Comparison of ENCODE assay signal across 29 mouse cellular contexts in the genomic region with DNA sequence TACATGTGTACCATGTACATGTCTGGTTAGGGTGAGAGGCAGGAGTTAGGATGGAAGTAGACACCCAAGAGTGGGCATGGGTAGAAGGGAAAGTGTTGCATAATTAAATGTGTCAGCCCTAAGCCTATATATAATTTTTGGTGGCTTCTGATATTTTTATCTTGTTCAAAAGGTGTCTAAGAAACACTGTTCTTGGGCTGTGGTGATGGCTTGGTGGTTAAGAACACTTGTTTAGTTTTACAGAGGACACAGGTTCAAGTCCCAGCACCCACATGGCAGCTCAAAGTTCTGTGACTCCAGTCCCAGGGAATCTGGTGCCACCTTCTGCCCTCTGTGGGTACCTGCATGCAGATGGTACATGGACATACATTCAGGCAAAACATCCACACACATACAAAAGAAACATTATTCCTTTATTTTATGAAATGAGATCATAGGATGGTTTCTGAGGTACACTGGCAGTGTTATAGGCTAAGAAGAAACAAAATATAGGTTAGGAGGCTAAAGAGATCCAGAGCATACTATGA. TPM values are rescaled to one million over a fixed set of nuclear protein-coding genes. Genes with fewer than 3 reads are reported as not detected.
A peak's percentile ranks its signal among the peaks of the same experiment; 100 is the strongest.
DNase-seq lines count a peak whose midpoint lies in the region; ATAC-seq and TF ChIP-seq lines count a peak whose summit lies in the region.
"Had no signal": no experiment of that assay in that cellular context is flagged by ENCODE, and none has a peak within 500 bp of the region (broad histone marks: within the 10 kb centered on the region; RNA-seq: fewer than 3 reads in every experiment).

No protein-coding gene starts in this region.

- TF ChIP-seq EP300 in liver, embryonic 14.5 days (IDR thresholded peaks at IDR 0.05; ENCODE audit: low read depth) = no peak
- TF ChIP-seq EP300 in CH12.LX (IDR thresholded peaks at IDR 0.05; ENCODE audit: low read length) = no peak

- H3K79me2 ChIP-seq in CH12.LX (replicated peaks; ENCODE audit: control insufficient read depth, extremely low read depth, insufficient read depth, poor library complexity, severe bottlenecking) = no peaks in the 10 kb centered on the region

- TF ChIP-seq POLR2A in CH12.LX (IDR thresholded peaks at IDR 0.05; ENCODE audit: low read depth, low read length) = no peak

- no peak for TF ChIP-seq RAD21 in CH12.LX (IDR thresholded peaks at IDR 0.05; ENCODE audit: low read depth, low read length)

- H3K36me3 ChIP-seq in liver, embryonic 14.5 days (replicated peaks; ENCODE audit: control insufficient read depth, insufficient read depth, low read depth) = no peaks in the 10 kb centered on the region
- H3K36me3 ChIP-seq in liver, embryonic 12.5 days = no peaks in the 10 kb centered on the region
- no peaks in the 10 kb centered on the region for H3K36me3 ChIP-seq in CH12.LX (replicated peaks in 1 of 2; ENCODE audit: control insufficient read depth in 1 of 2, insufficient read depth in 1 of 2, low read length in 1 of 2)
- H3K36me3 ChIP-seq: forebrain, embryonic 10.5 days; G1E; heart, embryonic 13.5 days; hindbrain, embryonic 12.5 days; hindbrain, embryonic 15.5 days had no signal

- in situ Hi-C loops in CH12.LX (cut with MboI; ENCODE audit: low pct_ligation_motif_present, low pct_unique_long_range_greater_than_20kb, low sequenced_read_pairs) = no loop called here

- H3K4me1 ChIP-seq in liver, embryonic 14.5 days (replicated peaks; ENCODE audit: control insufficient read depth in 2 of 2, insufficient read depth in 2 of 2, low read length in 1 of 2) = 0 out of 4 replicates have a peak, but pooled peaks cover 0 to 2% of the 10 kb centered on the region in 2 experiments
- no peaks in the 10 kb centered on the region for H3K4me1 ChIP-seq in liver, embryonic 12.5 days
- no peaks in the 10 kb centered on the region; a peak in 1 of 4 replicates for H3K4me1 ChIP-seq in CH12.LX (ENCODE audit: control insufficient read depth in 1 of 2, insufficient read depth in 2 of 2)
- H3K4me1 ChIP-seq: forebrain, embryonic 10.5 days; forebrain, embryonic 13.5 days; heart, embryonic 13.5 days; hindbrain, embryonic 12.5 days; hindbrain, embryonic 15.5 days had no signal

- H3K27me3 ChIP-seq in liver, embryonic 14.5 days (ENCODE audit: control insufficient read depth, insufficient read depth, low read length) = no peaks in the 10 kb centered on the region
- H3K27me3 ChIP-seq in liver, embryonic 12.5 days (replicated peaks) = no peaks in the 10 kb centered on the region
- no peaks in the 10 kb centered on the region for H3K27me3 ChIP-seq in CH12.LX (replicated peaks)
- H3K27me3 ChIP-seq: forebrain, embryonic 13.5 days; heart, embryonic 13.5 days; hindbrain, embryonic 12.5 days; hindbrain, embryonic 15.5 days had no signal

- no peak overlapping the region for H3K9ac ChIP-seq in liver, embryonic 14.5 days (replicated peaks)
- no peak overlapping the region for H3K9ac ChIP-seq in liver, embryonic 12.5 days
- no peak overlapping the region for H3K9ac ChIP-seq in CH12.LX (ENCODE audit: insufficient read depth, low read depth)
- H3K9ac ChIP-seq: forebrain, embryonic 13.5 days; heart, embryonic 13.5 days; hindbrain, embryonic 12.5 days; hindbrain, embryonic 15.5 days had no signal

- peak; percentile 33 for TF ChIP-seq CTCF in liver, embryonic 14.5 days (IDR thresholded peaks at IDR 0.05; ENCODE audit: low read depth)
- peak in 1 of 2 experiments; percentile 31; a peak in 1 of 4 replicates for TF ChIP-seq CTCF in CH12.LX (conservative IDR thresholded peaks at IDR 0.05 in 1 of 2, IDR thresholded peaks at IDR 0.05 in 1 of 2; ENCODE audit: low read depth in 2 of 2, low read length in 2 of 2)

- no peak for DNase-seq in liver, embryonic 14.5 days (ENCODE audit: low read depth in 3 of 3, low spot score in 3 of 3)
- DNase-seq in 416B (ENCODE audit: low read depth) (peak; percentile 24), CH12.LX (ENCODE audit: extremely low read depth) (no peak)
- DNase-seq in adrenal gland, postnatal 36 days = no peak
- no peak for DNase-seq in lung, postnatal 25 days (ENCODE audit: low spot score)
- DNase-seq: adrenal gland, adult 2 months; adrenal gland, postnatal 25 days; cerebellum, adult 18-20 months; cerebellum, adult 9-10 months; cerebellum, postnatal 14 days; gastrocnemius, postnatal 10 days; gastrocnemius, postnatal 36 days had no signal

- H3K4me3 ChIP-seq in liver, embryonic 14.5 days (ENCODE audit: insufficient read depth in 1 of 2, low read depth in 2 of 2, low read length in 2 of 2) = no peak overlapping the region
- no peak overlapping the region for H3K4me3 ChIP-seq in liver, embryonic 12.5 days
- H3K4me3 ChIP-seq in CH12.LX (replicated peaks in 1 of 3; ENCODE audit: low read depth in 2 of 3, low read length in 2 of 3, poor library complexity in 1 of 3) = no peak overlapping the region
- H3K4me3 ChIP-seq: forebrain, embryonic 10.5 days; forebrain, embryonic 13.5 days; heart, embryonic 13.5 days; hindbrain, embryonic 12.5 days; hindbrain, embryonic 15.5 days had no signal

- ATAC-seq in liver, embryonic 14.5 days (ENCODE audit: insufficient read depth) = no peak
- no peak for ATAC-seq in liver, embryonic 12.5 days
- ATAC-seq: forebrain, embryonic 13.5 days; forebrain, embryonic 16.5 days had no signal

- no peak overlapping the region for H3K4me2 ChIP-seq in liver, embryonic 14.5 days (ENCODE audit: low read depth)
- no peak overlapping the region for H3K4me2 ChIP-seq in liver, embryonic 12.5 days
- H3K4me2 ChIP-seq in CH12.LX (ENCODE audit: insufficient read depth, low read depth, poor library complexity, severe bottlenecking) = no peak overlapping the region
- H3K4me2 ChIP-seq: forebrain, embryonic 13.5 days; heart, embryonic 13.5 days; hindbrain, embryonic 12.5 days; hindbrain, embryonic 15.5 days had no signal

- H3K9me3 ChIP-seq in liver, embryonic 14.5 days (ENCODE audit: control insufficient read depth, low read length) = no peaks in the 10 kb centered on the region
- H3K9me3 ChIP-seq in liver, embryonic 12.5 days (replicated peaks) = no peaks in the 10 kb centered on the region
- H3K9me3 ChIP-seq in CH12.LX (replicated peaks; ENCODE audit: low read length) = no peaks in the 10 kb centered on the region
- H3K9me3 ChIP-seq: forebrain, embryonic 10.5 days; forebrain, embryonic 13.5 days; G1E; heart, embryonic 13.5 days; hindbrain, embryonic 12.5 days; hindbrain, embryonic 15.5 days had no signal

- dilution Hi-C loops in CH12.LX (cut with MboI; ENCODE audit: extremely low pct_ligation_motif_present, extremely low pct_unique_long_range_greater_than_20kb, low sequenced_read_pairs) = no loop called here

- H3K27ac ChIP-seq in liver, embryonic 14.5 days = no peak overlapping the region
- H3K27ac ChIP-seq in liver, embryonic 12.5 days = no peak overlapping the region
- no peak overlapping the region for H3K27ac ChIP-seq in CH12.LX (ENCODE audit: insufficient read depth, low read depth)
- H3K27ac ChIP-seq: forebrain, embryonic 10.5 days; forebrain, embryonic 13.5 days; heart, embryonic 13.5 days; hindbrain, embryonic 12.5 days; hindbrain, embryonic 15.5 days had no signal

TF ChIP-seq in CH12.LX, 34 proteins besides CTCF, POLR2A, EP300 and RAD21:
- no peak for TF ChIP-seq MAFK (IDR thresholded peaks at IDR 0.05; ENCODE audit: insufficient replicate concordance, low read length)
- no peak for TF ChIP-seq CHD2 (IDR thresholded peaks at IDR 0.05; ENCODE audit: low read length)
- no peak for TF ChIP-seq MAX (IDR thresholded peaks at IDR 0.05; ENCODE audit: low read length)
- TF ChIP-seq KAT2A (IDR thresholded peaks at IDR 0.05; ENCODE audit: insufficient replicate concordance, low read length) = no peak
- no peak for TF ChIP-seq BHLHE40 (IDR thresholded peaks at IDR 0.05; ENCODE audit: low read depth, low read length)
- TF ChIP-seq TBP (conservative IDR thresholded peaks at IDR 0.05; ENCODE audit: low read depth, low read length) = 0 out of 2 replicates have a peak, but pooled peaks have one; percentile 41
- no peak for TF ChIP-seq USF1 (IDR thresholded peaks at IDR 0.05; ENCODE audit: low read depth, low read length)
- no peak for TF ChIP-seq RCOR1 (conservative IDR thresholded peaks at IDR 0.05; ENCODE audit: low read depth, low read length)

RNA-seq across cellular contexts. Expression of a gene that starts 8.9 kb away (rescaled TPM):
- polyA plus RNA-seq in liver, embryonic 14.5 days (2012; rRNA removed) = 0.01 and 0.03 TPM in 2 replicates
- polyA plus RNA-seq in liver, embryonic 14.5 days (2014; fragmentation: Nextera tagmentation; extraction: Ambion mirVana) = not detected in 2 replicates
- polyA plus RNA-seq in liver, embryonic 12.5 days (2016; fragmentation: Nextera tagmentation; extraction: Ambion mirVana) = 0.05 and 0.08 TPM in 2 replicates
- not detected in 2 replicates for total RNA-seq in CH12.LX (2012; rRNA removed)
- 0.09 TPM in 1 of 2 replicates, not detected in the other for total RNA-seq in CH12.LX (2014; rRNA removed)
- polyA plus RNA-seq in CH12.LX (2012; ENCODE audit: insufficient read length, low read depth) = not detected in 2 replicates
- 1 to 10 TPM in 1 of 2 experiments, under 1 TPM in 1; 0.63 to 1.1 TPM for total RNA-seq in adrenal gland, postnatal 36 days (2021)
- total RNA-seq: G1E; granulocyte monocyte progenitor cell, adult 5-6 weeks; hematopoietic stem cell, adult 5-6 weeks had no signal
- polyA plus RNA-seq: adrenal gland, adult 2 months; G1E had no signal

RNA-seq across cellular contexts. Expression of a gene that starts 17.2 kb away (rescaled TPM):
- polyA plus RNA-seq in liver, embryonic 14.5 days (2012; rRNA removed) = 0.34 TPM in 1 of 2 replicates, not detected in the other
- polyA plus RNA-seq in liver, embryonic 14.5 days (2014; fragmentation: Nextera tagmentation; extraction: Ambion mirVana) = not detected in 2 replicates
- not detected in 2 replicates for polyA plus RNA-seq in liver, embryonic 12.5 days (2016; fragmentation: Nextera tagmentation; extraction: Ambion mirVana)
- total RNA-seq in CH12.LX (2012; rRNA removed) (not detected in 2 replicates), CH12.LX (2014; rRNA removed) (not detected in 2 replicates)
- polyA plus RNA-seq in CH12.LX (2012; ENCODE audit: insufficient read length, low read depth) = not detected in 2 replicates
- not detected for total RNA-seq in adrenal gland, postnatal 36 days (2021)
- total RNA-seq: adrenal gland, adult 2 months; adrenal gland, postnatal 25 days; G1E; gastrocnemius, adult 18-20 months; gastrocnemius, postnatal 10 days; gastrocnemius, postnatal 36 days; granulocyte monocyte progenitor cell, adult 5-6 weeks; heart, adult 8-10 months; heart, postnatal 25 days; hematopoietic stem cell, adult 5-6 weeks had no signal
- polyA plus RNA-seq: adrenal gland, adult 2 months; embryonic facial prominence, embryonic 11.5 days; embryonic facial prominence, embryonic 14.5 days; forebrain, embryonic 10.5 days; forebrain, embryonic 13.5 days; forebrain, embryonic 16.5 days; G1E; heart, embryonic 13.5 days; heart, embryonic 16.5 days; hindbrain, embryonic 12.5 days; hindbrain, embryonic 15.5 days; intestine, embryonic 14.5 days had no signal

RNA-seq across cellular contexts. Expression of a gene that starts 56.6 kb away (rescaled TPM):
- 2.4 and 8.3 TPM in 2 replicates for polyA plus RNA-seq in liver, embryonic 14.5 days (2012; rRNA removed)
- 16.3 and 20.1 TPM in 2 replicates for polyA plus RNA-seq in liver, embryonic 14.5 days (2014; fragmentation: Nextera tagmentation; extraction: Ambion mirVana)
- polyA plus RNA-seq in liver, embryonic 12.5 days (2016; fragmentation: Nextera tagmentation; extraction: Ambion mirVana) = 13.0 and 14.2 TPM in 2 replicates
- total RNA-seq in CH12.LX (2012; rRNA removed) (3.7 and 3.8 TPM in 2 replicates), CH12.LX (2014; rRNA removed) (0.83 and 2.4 TPM in 2 replicates)
- 1.3 and 1.5 TPM in 2 replicates for polyA plus RNA-seq in CH12.LX (2012; ENCODE audit: insufficient read length, low read depth)
- total RNA-seq in adrenal gland, postnatal 36 days (2021) = 10 to 100 TPM; 16.0 to 19.1 TPM

RNA-seq across cellular contexts. Expression of a gene that starts 57.3 kb away (rescaled TPM):
- polyA plus RNA-seq in liver, embryonic 14.5 days (2012; rRNA removed) = 5.5 and 8.4 TPM in 2 replicates
- 3.8 and 4.7 TPM in 2 replicates for polyA plus RNA-seq in liver, embryonic 14.5 days (2014; fragmentation: Nextera tagmentation; extraction: Ambion mirVana)
- 6.0 and 7.5 TPM in 2 replicates for polyA plus RNA-seq in liver, embryonic 12.5 days (2016; fragmentation: Nextera tagmentation; extraction: Ambion mirVana)
- total RNA-seq in CH12.LX (2012; rRNA removed) = 11.5 and 15.6 TPM in 2 replicates
- total RNA-seq in CH12.LX (2014; rRNA removed) = 24.7 and 28.9 TPM in 2 replicates
- 15.7 and 17.4 TPM in 2 replicates for polyA plus RNA-seq in CH12.LX (2012; ENCODE audit: insufficient read length, low read depth)
- total RNA-seq in adrenal gland, postnatal 36 days (2021) = 10 to 100 TPM; 19.1 to 21.4 TPM
